Mouse (Mus musculus) Patski (cell line): Measurements from ENCODE around the gene Fam166a. TPM values are rescaled to one million over a fixed set of nuclear protein-coding genes. Genes with fewer than 3 reads are reported as not detected.

Source experiments
- ATAC-seq: fragments of 100-300 bp; one replicate; pipeline ENCODE4 v1.8.0; 2021
- CTCF ChIA-PET: fragments of 350-600 bp; sonication (Branson Sonifier 250); formaldehyde crosslinking; loops from one replicate; lab custom pipeline; 2022; ENCODE audit warnings: inconsistent platforms; lab: Charles Lee
- POLR2A ChIA-PET: fragments of 350-600 bp; sonication (Branson Sonifier 250); formaldehyde crosslinking; loops from one replicate; lab custom pipeline; 2022; ENCODE audit warnings: antibody characterized with exemption, inconsistent platforms; lab: Charles Lee
- DNase-seq: peaks from one replicate; pipeline ENCODE4 v3.0.0-alpha.2; 2011; ENCODE audit warnings: low read depth, low spot score
- H3K27me3 ChIP-seq: fragments of 371-371 bp; one replicate; pipeline ENCODE4 v1.5.1; 2021
- CTCF ChIP-seq: fragments of 100-300 bp; IDR thresholded peaks from one replicate; pipeline ENCODE4 v1.5.1; 2021
- in situ Hi-C: fragments of 300-500 bp; cut with MboI; formaldehyde crosslinking; loops from 3 replicates; pipeline ENCODE4 v1.11.1; 2018; ENCODE audit warnings: low pct_unique_long_range_greater_than_20kb, mixed read lengths
- polyA plus RNA-seq: library from polyadenylated mRNA; unstranded; gene quantifications from one replicate; pipeline ENCODE4 v1.2.3, GENCODE M21; 2021

The Fam166a gene
- polyA plus RNA-seq, 1 experiment from 2014 or later: 0.32 TPM

GRCm38 (mm10) chr2:25239766-25240165, 21.2 kb downstream of the Fam166a start:
- no peak for ATAC-seq
- no peak for TF ChIP-seq CTCF
- POLR2A ChIA-PET: no interaction called here
- in situ Hi-C loops: no loop called here
- CTCF ChIA-PET: interaction anchor here (0.9 to 1.3 kb wide), 3 partner anchors 9 to 32 kb away, joined by 3 to 10 read pairs (median 4); partner anchors contain the start of genes Anapc2 and Ssna1
- no peak for DNase-seq
- H3K27me3 ChIP-seq: peaks cover 34% of the 10 kb centered on the region

- no peak for ATAC-seq
These were observed 21.8 kb downstream of the Fam166a start for GRCm38 (mm10) chr2:25240310-25240709.

GRCm38 (mm10) chr2:25240723-25241437, 22.3 kb downstream of the Fam166a start:
- DNase-seq: no peak
- no peak for TF ChIP-seq CTCF
- no peak for ATAC-seq
- H3K27me3 ChIP-seq: peaks cover 22% of the 10 kb centered on the region
- in situ Hi-C loops: no loop called here
- ChIA-PET POLR2A (interaction anchor here (0.7 kb wide), 1 partner anchor 15 kb away, joined by 3 read pairs; no protein-coding TSS in a partner anchor), CTCF (interaction anchor here (0.9 to 1.3 kb wide), 3 partner anchors 8 to 31 kb away, joined by 3 to 10 read pairs (median 4); partner anchors contain the start of genes Anapc2 and Ssna1)

More at GRCm38 (mm10) chr2:25240310-25240709, 21.8 kb downstream of the Fam166a start:
- ChIA-PET CTCF (interaction anchor here (0.9 to 1.3 kb wide), 3 partner anchors 9 to 32 kb away, joined by 3 to 10 read pairs (median 4); partner anchors contain the start of genes Anapc2 and Ssna1), POLR2A (interaction anchor here (0.7 kb wide), 1 partner anchor 14 kb away, joined by 3 read pairs; no protein-coding TSS in a partner anchor)
- TF ChIP-seq CTCF: no peak
- DNase-seq: no peak
- in situ Hi-C loops: no loop called here
- H3K27me3 ChIP-seq: peaks cover 28% of the 10 kb centered on the region

GRCm38 (mm10) chr2:25241438-25241775, 22.9 kb downstream of the Fam166a start:
- ChIA-PET CTCF (no interaction called here), POLR2A (no interaction called here)
- in situ Hi-C loops: no loop called here
- peaks cover 18% of the 10 kb centered on the region for H3K27me3 ChIP-seq
- DNase-seq (no peak), ATAC-seq (no peak)
- no peak for TF ChIP-seq CTCF

GRCm38 (mm10) chr2:25242101-25242506, 23.6 kb downstream of the Fam166a start, which contains the start of the genes Rnf208 and Cysrt1:
Gene Rnf208 (plus strand): TSS chr2:25242255.
Gene Cysrt1 (minus strand): TSS chr2:25242452.
- ATAC-seq (no peak), DNase-seq (no peak)
- peaks cover 18% of the 10 kb centered on the region for H3K27me3 ChIP-seq
- TF ChIP-seq CTCF: no peak
- in situ Hi-C loops: no loop called here
- ChIA-PET CTCF (no interaction called here), POLR2A (no interaction called here)

- ChIA-PET POLR2A (no interaction called here), CTCF (interaction anchor here (5.8 kb wide), 1 partner anchor 14 kb away, joined by 29 read pairs; no protein-coding TSS in a partner anchor)
- ATAC-seq (no peak), DNase-seq (no peak)
- TF ChIP-seq CTCF: no peak
- peaks cover 11% of the 10 kb centered on the region for H3K27me3 ChIP-seq
- in situ Hi-C loops: no loop called here
These were observed 24.8 kb downstream of the Fam166a start for GRCm38 (mm10) chr2:25243342-25243741.

GRCm38 (mm10) chr2:25244144-25244543, 25.6 kb downstream of the Fam166a start:
- DNase-seq: no peak
- in situ Hi-C loops: no loop called here
- ChIA-PET POLR2A (no interaction called here), CTCF (interaction anchor here (1.0 to 5.8 kb wide), 2 partner anchors 15 to 23 kb away, joined by 3 to 29 read pairs; no protein-coding TSS in a partner anchor)
- no peak for TF ChIP-seq CTCF
- peaks cover 11% of the 10 kb centered on the region for H3K27me3 ChIP-seq
- no peak for ATAC-seq

- peaks cover 7% of the 10 kb centered on the region for H3K27me3 ChIP-seq
- no peak for TF ChIP-seq CTCF
- ATAC-seq: no peak
- in situ Hi-C loops: no loop called here
- CTCF ChIA-PET: interaction anchor here (1.1 to 5.8 kb wide), 3 partner anchors 12 to 33 kb away, joined by 4 to 29 read pairs (median 4); no protein-coding TSS in a partner anchor
- DNase-seq: no peak
- POLR2A ChIA-PET: interaction anchor here (0.6 kb wide), 1 partner anchor 14 kb away, joined by 3 read pairs; no protein-coding TSS in a partner anchor
These were observed 27.9 kb downstream of the Fam166a start, which contains the start of gene AL732309.1 for GRCm38 (mm10) chr2:25246183-25247072. Gene AL732309.1 (minus strand): TSS chr2:25246863.

- ChIA-PET CTCF (interaction anchor here (7.1 kb wide), 1 partner anchor 24 kb away, joined by 34 read pairs; no protein-coding TSS in a partner anchor), POLR2A (interaction anchor here (1.6 kb wide), 1 partner anchor 16 kb away, joined by 3 read pairs; the partner anchor contains the start of gene Rnf224)
- in situ Hi-C loops: no loop called here
- ATAC-seq (no peak), DNase-seq (no peak)
- TF ChIP-seq CTCF: no peak
- no peaks in the 10 kb centered on the region for H3K27me3 ChIP-seq
These were observed 33.8 kb downstream of the Fam166a start for GRCm38 (mm10) chr2:25252331-25252730.
